Mouse (Mus musculus): ENCODE data around the gene Vav3.

DNA sequence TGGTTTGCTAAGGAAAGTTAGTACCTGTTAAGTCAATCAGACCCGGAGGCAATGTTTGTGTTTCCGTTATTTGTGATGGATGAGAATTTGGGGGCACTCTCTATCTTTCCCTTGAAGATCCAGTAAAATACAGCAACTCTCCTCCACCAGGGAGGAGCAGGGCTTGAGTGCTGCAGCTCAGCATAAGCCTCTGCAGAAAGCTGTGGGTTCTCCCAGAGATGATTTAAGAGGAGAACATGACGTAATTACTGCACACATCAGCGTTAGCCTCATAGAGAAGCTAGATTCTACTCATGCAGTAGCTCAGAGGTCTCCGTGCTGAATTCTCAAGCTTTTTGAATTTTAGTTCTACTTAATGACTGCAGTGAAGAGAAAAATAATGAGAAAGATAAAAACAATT is 14.7 kb downstream of the Vav3 start:
- TF ChIP-seq POLR2A (IDR thresholded peaks at IDR 0.05; ENCODE audit: insufficient read depth, low read depth, low read length) (no peak), CTCF (IDR thresholded peaks at IDR 0.05) (no peak)
